Mouse (Mus musculus): ENCODE results near the gene Lcat. TPM values are rescaled to one million over a fixed set of nuclear protein-coding genes. Genes with fewer than 3 reads are reported as not detected.

Gene Lcat
- total RNA-seq, 2 experiments from 2014 or later: not detected

DNA sequence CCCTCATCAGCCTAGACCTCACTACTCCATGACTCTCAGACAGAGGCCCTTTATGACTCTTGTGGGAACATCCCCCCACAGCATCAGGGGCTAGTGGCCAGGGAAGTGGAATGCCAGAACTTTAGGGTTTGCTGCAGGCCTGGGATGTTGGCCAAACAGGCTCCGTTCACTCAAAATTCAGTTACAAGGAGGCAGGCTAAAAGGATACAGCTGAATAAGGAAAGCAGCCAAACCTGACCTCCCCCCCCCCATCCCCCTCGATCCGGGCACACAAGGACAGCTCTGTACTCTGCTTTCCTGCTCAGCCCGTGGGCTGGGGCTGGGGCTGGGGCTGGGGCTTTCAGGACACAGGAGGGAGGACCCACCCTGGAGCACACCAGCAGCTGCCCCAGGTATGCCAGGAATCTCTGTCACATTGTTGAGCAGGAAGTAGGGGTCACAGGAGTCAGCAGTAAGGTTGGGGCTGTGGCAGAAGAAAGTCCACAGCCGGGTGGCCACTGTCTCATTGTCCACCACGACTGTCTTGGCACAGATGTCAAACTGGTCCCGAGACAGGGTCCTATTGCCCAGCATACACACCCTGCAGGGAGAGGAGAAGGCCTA lies 8.0 kb upstream of the Lcat start:
- no peak for ATAC-seq (ENCODE audit: poor library complexity, severe bottlenecking)

DNA sequence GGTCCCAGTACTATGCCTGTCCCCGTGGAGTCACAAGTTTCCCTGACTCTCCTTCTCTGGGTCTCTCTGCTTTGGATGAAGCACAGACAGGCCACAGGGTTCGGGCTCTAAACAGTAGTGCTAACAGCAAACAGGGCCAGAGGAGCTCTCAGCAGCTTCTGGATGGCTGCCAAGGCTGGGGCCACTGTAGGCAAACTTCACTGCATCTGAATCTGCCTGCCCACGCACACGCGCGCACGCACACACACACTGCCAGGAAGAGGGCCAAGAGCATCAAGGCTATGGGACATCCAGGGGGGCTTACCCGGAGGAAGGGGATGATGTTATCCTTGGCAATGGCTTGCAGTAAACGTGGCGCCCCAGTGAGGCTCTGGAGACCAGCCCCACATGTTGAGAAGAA lies 6.2 kb upstream of the Lcat start:
- no peak for ATAC-seq (ENCODE audit: poor library complexity, severe bottlenecking)

DNA sequence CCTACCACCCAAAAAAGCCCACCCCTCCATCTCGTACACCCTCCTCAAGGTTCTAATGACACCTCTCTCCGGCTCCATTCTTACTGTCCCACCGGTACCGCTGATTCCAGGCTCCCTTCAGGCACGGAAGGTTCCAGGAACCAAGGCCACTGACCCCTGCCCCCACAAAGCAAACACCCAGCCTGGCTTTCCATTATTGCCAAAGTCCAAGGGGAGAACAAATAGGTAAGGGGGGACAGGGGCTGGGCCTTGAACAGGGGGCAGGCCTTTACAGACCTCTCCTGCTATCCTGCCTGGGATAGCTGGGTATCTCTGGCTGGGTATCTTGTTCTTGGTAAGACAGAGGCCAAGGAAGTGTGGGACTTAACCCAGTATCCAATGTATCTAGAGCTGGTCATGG lies 640 bp downstream of the Lcat start:
- no peak for ATAC-seq (ENCODE audit: poor library complexity, severe bottlenecking)

DNA sequence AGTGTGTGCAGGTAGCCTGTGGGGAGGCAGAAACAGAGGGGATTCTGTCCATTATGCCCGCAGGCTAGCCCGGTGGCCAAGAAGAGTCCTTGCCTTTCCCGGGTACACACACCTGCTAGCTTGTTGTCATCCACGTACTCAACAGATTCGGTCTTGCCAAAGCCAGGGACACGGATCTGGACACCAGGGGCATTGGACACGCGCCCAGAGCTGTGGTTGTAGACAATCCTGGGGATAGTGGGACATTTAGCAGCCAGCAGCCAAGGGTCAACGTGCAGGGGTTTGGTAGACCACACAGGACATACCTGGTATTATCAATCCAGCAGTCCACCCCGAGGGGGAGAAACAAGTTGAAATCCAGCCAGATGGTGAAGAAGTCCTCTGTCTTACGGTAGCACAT lies 1.2 kb downstream of the Lcat start:
- ATAC-seq (ENCODE audit: poor library complexity, severe bottlenecking): no peak

DNA sequence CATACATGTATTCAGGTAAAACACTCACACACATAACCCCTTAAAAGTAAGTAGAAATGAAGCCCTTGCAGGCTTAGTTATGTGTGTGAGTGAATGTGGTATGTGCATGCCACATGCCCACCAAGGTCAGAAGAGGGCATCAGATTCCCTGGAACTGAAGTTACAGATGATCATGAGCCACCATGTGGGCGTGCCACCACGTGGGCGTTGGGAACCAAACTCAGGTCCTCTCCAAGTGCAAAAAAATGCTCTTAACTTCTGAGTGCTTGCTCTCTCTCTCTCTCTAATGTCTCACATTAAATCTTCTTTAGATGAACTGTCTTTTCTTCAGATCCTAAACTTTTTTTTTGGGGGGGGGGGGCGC lies 4.9 kb downstream of the Lcat start, which contains the start of gene Psmb10:
Psmb10 (minus strand) TSS at position 139 of the 364 bp plus-strand sequence.
- peak; percentile 11; the same call in 1 of the 2 replicates for ATAC-seq (ENCODE audit: poor library complexity, severe bottlenecking)

DNA sequence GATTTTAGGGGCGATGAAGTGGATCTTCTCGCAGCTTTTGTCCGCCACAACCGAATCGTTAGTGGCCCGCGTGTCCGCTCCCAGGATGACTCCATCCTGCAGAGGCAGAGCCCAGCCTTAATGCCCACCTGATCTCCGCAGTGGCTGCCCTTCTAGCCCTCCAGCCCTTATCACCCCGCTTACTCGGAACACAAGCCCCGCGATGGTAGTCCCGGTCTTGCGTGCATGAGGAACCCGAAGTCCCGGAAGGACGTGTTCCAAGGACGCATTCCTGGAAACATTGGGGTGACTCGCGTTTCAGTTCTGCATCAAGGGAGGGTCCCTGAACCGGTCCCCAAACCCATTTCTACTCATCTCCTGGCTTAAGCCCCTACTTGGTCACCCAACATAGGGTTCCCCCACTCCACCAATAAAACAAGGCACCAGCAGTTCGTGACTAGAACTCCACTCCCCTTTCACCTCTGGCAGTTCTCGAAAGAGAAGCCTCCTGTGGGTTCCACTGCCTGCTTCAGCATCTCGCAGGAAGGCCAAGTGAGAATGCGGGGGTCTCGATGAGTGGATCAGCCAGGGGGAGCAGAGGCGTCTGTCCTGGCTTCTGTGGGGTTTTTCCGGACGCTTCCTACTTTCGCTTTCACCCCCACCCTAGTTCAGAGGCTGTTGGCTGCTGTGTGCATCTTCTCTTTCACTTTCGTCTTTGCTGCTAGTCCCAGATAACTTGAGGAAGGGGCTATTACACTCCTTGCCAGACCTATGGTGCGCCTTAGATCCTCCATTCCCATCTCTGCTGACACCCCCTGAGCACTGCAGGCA lies 5.5 kb downstream of the Lcat start:
- ATAC-seq (ENCODE audit: poor library complexity, severe bottlenecking): peak; percentile 59

DNA sequence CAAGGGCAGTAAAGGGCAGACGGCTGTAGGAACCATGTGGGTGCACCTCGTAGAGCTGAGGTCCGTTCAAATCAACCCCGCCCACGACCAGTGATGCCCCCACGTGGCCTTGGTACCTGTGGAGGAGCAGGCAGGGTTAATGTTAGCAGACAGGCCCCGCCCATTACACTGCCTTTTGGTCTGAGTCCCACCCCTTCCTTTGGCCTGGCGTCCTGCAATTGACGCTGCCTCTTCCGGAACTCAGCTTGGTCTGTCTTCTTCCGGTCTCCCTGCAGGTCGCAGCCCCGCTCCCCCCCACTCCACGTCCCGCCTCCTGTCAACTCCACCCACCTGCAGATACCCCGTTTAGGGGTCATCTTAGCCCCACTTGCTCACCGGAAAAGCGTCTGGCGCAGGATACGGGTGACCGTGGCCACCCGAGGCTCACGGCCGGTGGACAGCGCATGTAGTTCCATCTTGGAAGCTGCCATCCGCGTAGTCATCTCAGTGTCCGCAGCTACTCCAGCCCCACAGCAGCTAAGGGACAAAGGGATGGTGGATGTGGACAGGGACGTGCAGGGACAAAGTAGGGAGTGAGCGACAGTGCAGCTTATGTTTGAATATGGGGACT lies 6.2 kb downstream of the Lcat start:
- peak; percentile 90 for ATAC-seq (ENCODE audit: poor library complexity, severe bottlenecking)

DNA sequence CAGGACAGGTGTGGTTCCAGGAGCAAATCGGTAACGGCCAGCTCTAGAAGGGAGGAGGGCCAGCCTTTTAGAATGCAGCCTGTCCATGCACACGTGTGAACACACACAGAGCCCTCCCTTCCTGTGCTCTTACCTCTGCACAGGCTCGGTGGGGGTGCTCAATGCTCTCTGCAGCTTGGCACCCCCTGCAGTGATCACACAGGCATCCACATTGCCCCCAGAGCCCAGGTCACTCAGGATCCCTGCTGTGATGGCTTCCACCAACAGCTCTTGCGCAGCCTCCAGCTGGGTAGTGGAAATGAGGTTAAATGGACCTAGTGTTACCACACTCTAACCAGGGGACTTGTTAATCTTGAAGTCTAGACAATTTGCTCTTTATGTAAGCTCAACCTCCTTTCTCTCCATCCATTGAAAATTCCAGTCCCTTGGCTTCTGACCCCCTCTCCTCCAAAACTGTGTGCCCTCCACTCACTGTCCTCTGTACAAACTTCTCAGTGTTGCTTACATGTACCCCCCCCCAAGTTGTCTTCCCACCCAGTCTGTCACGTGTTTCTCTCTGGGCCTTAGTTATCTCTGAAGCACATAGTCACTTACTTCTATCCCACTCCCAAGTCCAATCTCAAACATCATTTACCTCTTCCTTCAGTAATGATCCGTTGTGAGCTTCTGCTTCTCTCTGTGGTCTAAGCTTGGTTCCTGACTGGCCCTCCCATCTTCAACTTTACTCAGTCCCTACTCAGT lies 7.1 kb downstream of the Lcat start:
- no peak for ATAC-seq (ENCODE audit: poor library complexity, severe bottlenecking)

DNA sequence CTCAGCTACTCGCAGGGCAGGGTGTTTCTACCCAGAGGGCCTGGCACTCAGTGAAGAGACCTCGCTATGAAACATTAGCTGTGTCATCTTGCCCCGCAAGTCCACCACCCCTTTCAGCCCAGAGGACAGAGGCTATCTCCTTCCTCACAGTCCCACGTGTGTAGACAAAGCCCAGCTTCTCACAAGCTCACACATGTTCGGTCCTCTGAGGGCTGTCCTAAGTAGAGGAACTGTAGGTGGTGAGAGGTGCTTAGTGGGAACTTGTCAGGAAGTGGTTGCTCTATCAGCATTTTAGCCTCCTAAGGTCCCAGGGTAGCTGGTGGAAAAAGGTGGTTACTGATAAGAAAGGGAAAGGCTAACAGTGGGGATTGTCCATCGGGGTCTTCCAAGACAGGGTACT lies 8.1 kb downstream of the Lcat start:
- no peak for ATAC-seq (ENCODE audit: poor library complexity, severe bottlenecking)

DNA sequence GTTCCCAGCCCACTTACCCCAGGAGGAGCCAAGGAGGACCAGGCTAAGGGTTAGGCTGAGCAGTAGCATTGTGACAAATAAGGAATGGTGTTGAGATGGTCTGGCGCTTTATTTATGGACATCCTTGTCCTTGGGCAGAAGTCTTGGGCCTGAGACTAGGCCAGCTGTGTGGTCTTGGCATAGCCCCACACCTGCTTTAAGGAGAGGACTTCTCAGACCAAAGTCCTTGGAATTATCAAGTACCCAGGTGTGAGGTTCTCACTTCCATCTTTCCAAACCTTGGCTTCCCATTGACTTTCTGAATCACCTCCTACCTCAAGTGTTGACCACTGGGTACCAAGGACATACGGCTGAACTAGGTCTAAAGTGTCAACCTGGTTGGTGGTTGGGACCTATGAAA lies 9.4 kb downstream of the Lcat start, which contains the start of gene Ctrl:
Ctrl (minus strand) TSS at position 101 of the 400 bp plus-strand sequence.
- no peak for ATAC-seq (ENCODE audit: poor library complexity, severe bottlenecking)

DNA sequence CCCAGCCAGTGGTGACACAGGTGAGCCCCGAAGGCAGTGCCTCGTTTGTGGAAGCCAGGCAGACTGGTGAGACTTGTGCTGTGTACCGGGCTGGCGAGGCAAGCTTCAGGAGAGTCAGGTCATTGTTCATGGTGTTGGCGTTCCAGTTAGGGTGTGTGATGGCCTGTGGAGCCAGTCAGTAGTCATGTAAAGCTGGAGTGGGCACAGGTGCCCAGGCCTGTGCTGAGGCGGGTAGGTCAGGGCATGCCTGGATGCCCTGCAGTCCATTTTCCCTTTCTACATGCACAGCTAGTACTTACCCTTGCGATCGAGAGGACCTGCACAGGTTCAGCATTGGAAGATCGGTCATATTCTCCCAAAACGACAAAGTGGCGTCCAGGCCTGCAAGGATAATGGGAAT lies 10.7 kb downstream of the Lcat start:
- ATAC-seq (ENCODE audit: poor library complexity, severe bottlenecking): no peak

DNA sequence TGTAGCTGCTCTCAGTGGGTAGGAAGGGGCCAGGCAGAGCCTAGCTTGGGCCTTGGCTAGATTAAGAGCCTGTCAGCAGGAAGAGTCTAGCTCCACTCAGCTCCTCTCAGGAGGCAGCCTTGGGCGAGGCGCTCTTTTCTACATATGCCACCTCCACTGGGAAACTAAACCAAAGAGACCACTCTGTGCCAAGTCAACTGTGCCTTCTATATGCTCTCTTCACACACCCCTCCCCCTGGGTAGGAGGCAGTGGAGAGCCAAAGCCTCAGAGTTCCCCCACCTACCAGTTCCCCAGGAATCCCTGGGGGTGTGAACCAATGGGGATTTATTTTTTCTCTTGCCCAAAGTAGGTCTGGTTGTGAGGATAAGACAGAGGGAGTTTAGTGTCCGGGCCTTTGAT lies 11.9 kb downstream of the Lcat start:
- ATAC-seq (ENCODE audit: poor library complexity, severe bottlenecking): no peak

DNA sequence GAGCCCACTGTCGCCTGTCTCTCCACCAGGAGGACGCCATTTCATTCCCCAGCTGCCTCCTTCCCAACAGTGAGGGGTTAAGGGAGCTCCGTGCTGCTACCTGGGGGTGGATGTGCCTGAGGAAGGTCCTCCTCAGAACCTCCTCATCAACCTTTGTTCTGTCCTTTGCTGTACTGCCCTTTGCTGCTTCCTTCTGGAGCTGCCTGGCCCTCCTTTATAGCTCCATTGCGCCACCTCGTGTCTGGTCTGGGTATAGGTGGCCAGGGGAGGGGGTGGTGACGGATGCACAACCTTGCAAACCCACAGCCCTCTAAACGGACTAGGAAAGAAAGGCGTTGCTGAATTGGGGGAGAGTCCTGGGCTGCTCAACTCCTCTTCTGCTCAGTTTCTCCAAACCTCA lies 12.6 kb downstream of the Lcat start:
- ATAC-seq (ENCODE audit: poor library complexity, severe bottlenecking): peak; percentile 94

DNA sequence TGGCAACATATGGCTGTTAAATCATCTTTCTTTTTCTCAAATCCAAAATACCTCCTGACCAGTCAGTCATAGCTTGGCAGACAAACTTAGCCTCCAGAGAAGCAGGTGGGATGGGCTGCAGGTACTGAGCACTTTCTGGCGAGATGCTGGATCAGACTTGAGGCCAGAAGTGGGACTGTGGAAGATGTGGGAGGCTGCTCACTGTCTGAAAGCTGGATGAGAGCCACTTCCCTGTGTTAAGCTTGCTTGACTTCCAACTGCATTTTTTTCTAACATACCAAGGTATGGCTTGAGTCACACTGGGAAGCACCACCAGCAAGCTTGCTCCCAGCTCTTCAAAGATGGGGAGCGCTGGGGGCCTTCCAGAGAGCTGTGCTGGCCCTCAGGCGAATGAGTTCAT lies 18.1 kb downstream of the Lcat start:
- ATAC-seq (ENCODE audit: poor library complexity, severe bottlenecking): no peak

DNA sequence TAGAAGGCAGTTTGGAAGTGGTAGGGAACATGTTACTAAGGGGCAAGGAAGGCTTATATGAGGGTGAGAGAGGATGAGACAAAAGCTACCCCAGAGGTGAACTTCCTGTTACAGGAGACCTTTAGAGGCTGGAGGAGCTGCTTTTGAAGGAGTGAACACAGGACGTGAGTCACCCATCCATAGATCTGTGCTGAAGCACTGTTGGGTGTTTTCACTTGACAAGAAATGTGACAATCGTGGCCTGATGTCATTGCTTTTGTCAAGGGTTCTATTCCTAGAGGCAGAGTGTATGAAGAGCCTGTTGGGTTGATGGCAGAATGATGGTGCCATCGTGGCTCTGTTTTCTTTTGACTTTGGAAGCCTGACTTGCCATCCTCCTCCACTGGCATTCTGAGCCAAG lies 23.8 kb downstream of the Lcat start:
- ATAC-seq (ENCODE audit: poor library complexity, severe bottlenecking): no peak

DNA sequence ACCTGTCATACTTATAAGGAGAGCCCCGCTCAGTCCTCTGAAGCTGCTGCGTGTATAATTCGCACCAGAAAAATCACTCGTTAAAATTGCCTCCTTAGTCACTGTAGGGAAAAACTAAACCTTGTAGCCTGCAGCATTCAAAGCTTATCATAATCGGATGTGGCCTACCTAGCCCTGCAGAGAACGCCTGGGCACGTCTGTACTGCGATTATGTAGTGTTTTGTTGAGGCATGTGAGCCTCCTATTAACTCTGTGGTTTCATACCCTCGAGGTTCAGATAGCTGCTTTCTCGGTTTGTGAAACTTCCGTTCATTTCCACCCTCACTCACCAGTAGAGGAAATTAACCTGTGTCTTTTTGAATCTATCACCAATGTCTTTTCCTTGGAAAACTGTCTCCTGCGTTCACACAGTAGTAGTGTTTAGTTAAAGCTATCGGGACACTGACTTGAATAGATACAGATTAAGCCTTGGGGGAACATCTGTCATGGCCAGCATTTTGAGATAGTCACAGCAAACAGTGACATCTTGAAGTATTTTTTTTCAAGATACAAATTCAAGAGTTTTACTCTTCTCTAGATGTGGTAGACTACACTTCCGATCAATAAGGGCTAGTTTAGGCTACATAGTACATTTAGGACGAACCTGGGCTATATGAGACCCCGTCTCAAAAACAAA lies 42.1 kb downstream of the Lcat start:
- peak; percentile 41 for ATAC-seq (ENCODE audit: poor library complexity, severe bottlenecking)

DNA sequence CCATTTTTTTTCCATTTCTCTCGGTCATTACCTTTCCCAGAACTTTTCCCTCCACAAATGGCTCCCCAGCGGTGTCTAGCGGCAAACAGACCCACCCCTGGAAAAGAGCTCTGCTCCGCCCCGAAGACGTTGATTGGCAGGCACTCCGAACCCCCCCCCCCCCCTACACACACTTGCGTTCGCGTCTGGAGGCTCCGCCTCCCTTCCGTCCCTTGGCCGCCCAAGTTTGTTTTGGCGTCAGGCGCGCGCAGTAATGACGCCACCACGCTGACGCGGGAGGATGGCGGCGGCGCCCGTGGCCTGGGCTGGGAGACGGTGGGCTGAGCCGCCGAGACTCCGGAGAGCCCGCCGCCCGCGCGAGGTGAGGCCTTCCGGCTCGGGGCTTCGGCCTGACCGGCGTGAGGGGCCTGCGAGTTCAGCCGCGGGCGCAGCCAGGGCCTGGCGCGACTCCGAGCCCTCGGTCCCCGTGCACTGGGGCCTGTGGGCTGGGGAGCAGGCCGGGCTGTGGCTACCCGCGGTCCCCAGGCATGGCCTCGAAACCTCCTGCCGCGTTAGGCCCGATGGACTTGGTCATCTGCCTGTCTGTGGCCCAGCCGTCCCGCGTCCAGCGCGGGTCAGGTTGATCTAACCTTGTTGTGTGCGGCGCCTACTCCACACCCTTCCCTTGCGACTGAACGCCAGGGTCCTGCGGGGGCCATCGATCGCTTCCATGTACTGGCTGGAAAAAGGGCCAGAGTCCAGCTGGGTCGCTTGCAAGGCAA lies 42.8 kb downstream of the Lcat start, which contains the start of gene Pskh1:
Pskh1 (plus strand) TSS at position 262 of the 761 bp plus-strand sequence.
- peak; percentile 98 for ATAC-seq (ENCODE audit: poor library complexity, severe bottlenecking)

DNA sequence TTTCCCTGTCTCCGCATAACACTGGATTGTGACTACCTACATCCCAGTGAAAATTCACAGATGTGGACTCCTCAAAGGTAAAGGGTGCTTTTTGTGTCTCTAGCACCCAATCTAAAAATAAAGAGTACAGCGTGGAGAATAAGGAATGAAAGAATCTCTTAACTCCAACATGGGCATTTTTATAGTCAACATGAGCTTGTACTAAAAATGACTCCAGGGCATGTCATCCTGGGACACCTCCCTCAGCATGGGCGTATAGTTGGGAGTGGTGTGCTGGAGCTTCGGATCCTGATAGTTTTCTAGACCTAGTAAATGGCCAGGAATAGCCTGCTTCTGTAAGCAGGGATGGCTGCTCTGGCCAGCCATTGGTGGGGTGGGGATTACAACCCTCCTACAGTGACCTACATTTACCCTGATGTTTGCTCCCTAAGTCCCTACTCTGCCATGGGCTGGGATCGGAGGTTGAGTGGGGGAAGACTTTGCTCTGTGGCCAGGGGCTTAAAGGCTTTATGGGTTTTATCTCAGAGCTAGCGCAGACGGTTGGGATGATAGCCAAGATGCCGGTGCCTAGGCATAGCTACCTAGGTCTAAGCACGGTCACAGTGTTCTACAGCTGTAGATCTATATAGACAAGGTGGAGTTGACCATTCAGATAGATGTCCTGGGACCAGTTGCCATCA lies 45.2 kb downstream of the Lcat start:
- ATAC-seq (ENCODE audit: poor library complexity, severe bottlenecking): no peak

DNA sequence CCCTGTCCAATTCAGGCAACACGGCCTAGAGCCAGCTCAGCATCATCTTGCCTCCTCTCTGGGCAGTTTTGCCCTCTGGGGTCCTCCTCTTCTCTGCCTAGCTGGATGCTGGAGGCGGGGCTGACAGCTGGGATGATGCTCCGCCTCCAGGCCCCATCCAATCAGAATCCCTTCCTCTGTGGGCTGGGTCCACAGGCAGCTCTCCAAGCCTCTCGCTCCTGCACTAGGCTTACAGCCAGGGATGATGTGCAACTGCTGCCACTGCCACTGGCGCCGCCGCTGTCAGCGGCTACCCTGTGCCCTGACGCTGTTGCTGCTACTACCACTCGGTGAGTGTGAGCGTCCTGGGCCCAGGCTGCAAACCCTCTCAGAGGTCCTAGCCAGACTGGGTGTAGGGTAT lies 49.8 kb downstream of the Lcat start, which contains the start of gene Nrn1l:
Nrn1l (plus strand) TSS at position 229 of the 400 bp plus-strand sequence.
- no peak for ATAC-seq (ENCODE audit: poor library complexity, severe bottlenecking)
